Mouse (Mus musculus): ENCODE measurements around the gene Ggt5. TPM values are rescaled to one million over a fixed set of nuclear protein-coding genes. Genes with fewer than 3 reads are reported as not detected.

Gene Ggt5
- polyA plus RNA-seq, 1 experiment, result 4.9 TPM

DNA sequence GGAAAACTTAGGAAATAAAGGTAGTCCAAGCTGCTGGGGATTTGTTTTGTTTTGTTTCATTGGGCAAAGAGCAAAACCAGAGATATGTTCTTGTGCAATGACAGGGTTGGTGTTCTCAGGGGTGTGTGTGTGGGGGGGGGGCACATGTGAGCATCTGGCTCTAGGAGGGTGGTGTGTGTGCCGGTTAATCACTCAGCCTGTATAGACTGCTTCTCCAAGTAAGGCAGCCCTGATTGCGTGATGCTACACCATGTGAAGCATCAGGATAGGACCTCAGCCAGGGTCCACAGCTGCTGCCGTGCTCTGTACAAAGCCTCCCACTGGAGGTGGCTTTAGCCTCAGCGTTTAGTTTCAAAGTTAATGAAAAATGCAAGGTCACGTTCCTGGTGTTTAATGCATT, 43.9 kb downstream of the Ggt5 start:
- no peak overlapping the region for H3K27ac ChIP-seq (ENCODE audit: insufficient read depth, low read length)
- TF ChIP-seq POLR2A (IDR thresholded peaks at IDR 0.05; ENCODE audit: extremely low read depth, insufficient read depth, low read length), result no peak
- TF ChIP-seq CTCF (IDR thresholded peaks at IDR 0.05; ENCODE audit: extremely low read depth, insufficient read depth, low read length), result no peak
- no peaks in the 10 kb centered on the region for H3K4me1 ChIP-seq (ENCODE audit: control insufficient read depth, insufficient read depth, low read length)
- no peak overlapping the region for H3K4me3 ChIP-seq (ENCODE audit: insufficient read depth, low read length)

DNA sequence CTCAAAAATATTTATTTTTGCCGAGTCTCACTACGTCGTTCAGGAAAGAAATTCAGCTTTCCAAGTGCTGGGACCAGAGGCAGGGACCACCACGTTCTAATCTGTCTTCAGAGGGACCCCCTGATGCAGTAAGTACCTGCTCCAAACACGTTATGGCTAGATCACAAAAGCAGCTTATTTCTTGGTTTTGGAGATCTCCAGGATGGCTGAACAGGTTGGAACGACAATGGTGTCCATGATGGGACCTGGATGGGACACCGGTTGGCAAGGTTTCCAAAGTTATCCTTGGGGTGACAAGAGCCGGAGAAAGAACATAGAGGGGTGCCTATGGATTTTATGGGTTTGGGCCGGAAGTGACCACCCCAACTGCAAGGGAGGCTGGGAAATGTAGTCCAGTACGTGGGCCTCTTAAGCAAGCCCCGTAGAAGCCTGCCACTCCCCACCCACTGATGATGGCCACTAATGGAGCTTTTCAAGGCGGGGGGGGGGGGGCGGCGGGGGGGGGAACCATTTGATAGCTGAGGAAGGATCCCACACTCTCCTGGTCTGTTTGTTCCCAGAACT, 44.5 kb downstream of the Ggt5 start:
- no peak for TF ChIP-seq CTCF (IDR thresholded peaks at IDR 0.05; ENCODE audit: extremely low read depth, insufficient read depth, low read length)
- TF ChIP-seq POLR2A (IDR thresholded peaks at IDR 0.05; ENCODE audit: extremely low read depth, insufficient read depth, low read length), result no peak
- Histone ChIP-seq H3K27ac (ENCODE audit: insufficient read depth, low read length) (no peak overlapping the region), H3K4me1 (ENCODE audit: control insufficient read depth, insufficient read depth, low read length) (no peaks in the 10 kb centered on the region), H3K4me3 (ENCODE audit: insufficient read depth, low read length) (no peak overlapping the region)

DNA sequence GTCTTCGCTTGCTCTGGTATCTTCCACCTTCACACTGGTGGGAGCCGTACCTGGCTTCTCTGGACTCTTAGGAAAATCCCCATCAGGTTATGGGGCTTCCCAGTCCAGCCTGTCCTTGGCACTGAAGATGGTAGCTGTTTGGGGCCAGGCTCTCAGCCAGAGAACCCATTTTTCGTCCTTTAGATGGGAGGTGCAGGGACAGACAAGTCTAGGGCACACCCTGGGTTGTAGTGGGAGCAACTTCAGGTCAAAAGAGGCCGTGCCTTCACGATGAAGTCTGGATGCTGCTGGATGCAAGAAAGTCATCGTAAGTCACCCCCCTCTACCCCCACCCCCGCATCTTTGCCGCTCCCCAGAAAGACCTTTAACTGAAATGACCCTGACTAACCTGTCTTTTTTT, 45.5 kb downstream of the Ggt5 start:
- no peak overlapping the region for H3K27ac ChIP-seq (ENCODE audit: insufficient read depth, low read length)
- TF ChIP-seq POLR2A (IDR thresholded peaks at IDR 0.05; ENCODE audit: extremely low read depth, insufficient read depth, low read length) (no peak), CTCF (IDR thresholded peaks at IDR 0.05; ENCODE audit: extremely low read depth, insufficient read depth, low read length) (no peak)
- no peaks in the 10 kb centered on the region for H3K4me1 ChIP-seq (ENCODE audit: control insufficient read depth, insufficient read depth, low read length)
- H3K4me3 ChIP-seq (ENCODE audit: insufficient read depth, low read length), result no peak overlapping the region

DNA sequence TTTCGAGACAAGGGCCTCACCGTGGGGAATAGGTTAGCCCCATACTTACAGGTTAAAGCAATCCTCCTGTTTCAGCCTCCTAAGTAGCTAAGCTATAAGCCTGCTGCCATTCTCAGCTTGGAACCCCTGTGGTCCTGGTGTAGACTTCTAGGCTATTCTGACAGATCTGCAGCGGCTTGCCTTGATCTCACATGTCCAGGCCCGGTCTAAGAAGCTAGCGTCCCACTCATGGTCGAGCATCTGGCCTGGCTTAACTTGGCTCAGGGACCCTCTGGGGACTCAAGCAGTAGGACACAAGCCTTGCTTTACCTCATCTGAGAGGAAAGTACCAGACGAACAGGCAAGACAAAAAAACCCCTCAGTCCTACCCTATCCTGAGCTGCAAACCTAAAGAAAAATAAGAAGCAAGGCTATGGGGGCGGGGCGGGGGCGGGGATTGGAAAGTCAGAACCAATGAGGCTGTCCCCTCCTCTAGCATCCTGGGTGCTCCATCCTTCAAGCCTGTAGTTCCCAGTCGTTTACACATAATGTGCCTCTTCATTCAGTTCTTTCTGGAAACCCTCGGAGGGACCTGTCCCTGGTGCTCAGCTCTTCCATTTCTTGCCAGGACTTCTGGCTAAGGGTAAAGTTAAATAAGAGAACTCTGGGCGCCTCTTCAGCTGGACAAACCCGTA, 46.0 kb downstream of the Ggt5 start:
- H3K4me3 ChIP-seq (ENCODE audit: insufficient read depth, low read length), result no peak overlapping the region
- no peaks in the 10 kb centered on the region for H3K4me1 ChIP-seq (ENCODE audit: control insufficient read depth, insufficient read depth, low read length)
- TF ChIP-seq CTCF (IDR thresholded peaks at IDR 0.05; ENCODE audit: extremely low read depth, insufficient read depth, low read length), result no peak
- TF ChIP-seq POLR2A (IDR thresholded peaks at IDR 0.05; ENCODE audit: extremely low read depth, insufficient read depth, low read length), result no peak
- H3K27ac ChIP-seq (ENCODE audit: insufficient read depth, low read length), result no peak overlapping the region

DNA sequence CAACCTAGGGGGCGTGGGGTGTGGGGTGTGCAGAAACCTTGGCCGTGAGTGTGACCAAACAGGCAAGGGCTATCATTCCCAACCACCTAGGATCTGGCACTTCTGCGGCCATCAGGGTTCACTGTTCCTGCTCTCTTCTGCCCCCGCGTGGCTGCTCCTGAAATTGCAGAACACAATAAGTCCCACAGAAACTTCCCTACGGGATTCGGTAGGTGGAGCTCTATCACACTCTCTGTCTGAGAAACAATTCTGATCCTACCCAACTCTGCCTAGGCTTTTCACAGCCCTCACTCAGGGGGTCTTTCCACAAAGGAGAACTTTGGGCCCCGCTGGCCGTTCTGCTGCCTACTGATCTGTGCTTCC, 46.5 kb downstream of the Ggt5 start:
- TF ChIP-seq CTCF (IDR thresholded peaks at IDR 0.05; ENCODE audit: extremely low read depth, insufficient read depth, low read length), result peak; percentile 99
- TF ChIP-seq POLR2A (IDR thresholded peaks at IDR 0.05; ENCODE audit: extremely low read depth, insufficient read depth, low read length), result no peak
- H3K27ac ChIP-seq (ENCODE audit: insufficient read depth, low read length), result no peak overlapping the region
- no peaks in the 10 kb centered on the region for H3K4me1 ChIP-seq (ENCODE audit: control insufficient read depth, insufficient read depth, low read length)
- no peak overlapping the region for H3K4me3 ChIP-seq (ENCODE audit: insufficient read depth, low read length)

DNA sequence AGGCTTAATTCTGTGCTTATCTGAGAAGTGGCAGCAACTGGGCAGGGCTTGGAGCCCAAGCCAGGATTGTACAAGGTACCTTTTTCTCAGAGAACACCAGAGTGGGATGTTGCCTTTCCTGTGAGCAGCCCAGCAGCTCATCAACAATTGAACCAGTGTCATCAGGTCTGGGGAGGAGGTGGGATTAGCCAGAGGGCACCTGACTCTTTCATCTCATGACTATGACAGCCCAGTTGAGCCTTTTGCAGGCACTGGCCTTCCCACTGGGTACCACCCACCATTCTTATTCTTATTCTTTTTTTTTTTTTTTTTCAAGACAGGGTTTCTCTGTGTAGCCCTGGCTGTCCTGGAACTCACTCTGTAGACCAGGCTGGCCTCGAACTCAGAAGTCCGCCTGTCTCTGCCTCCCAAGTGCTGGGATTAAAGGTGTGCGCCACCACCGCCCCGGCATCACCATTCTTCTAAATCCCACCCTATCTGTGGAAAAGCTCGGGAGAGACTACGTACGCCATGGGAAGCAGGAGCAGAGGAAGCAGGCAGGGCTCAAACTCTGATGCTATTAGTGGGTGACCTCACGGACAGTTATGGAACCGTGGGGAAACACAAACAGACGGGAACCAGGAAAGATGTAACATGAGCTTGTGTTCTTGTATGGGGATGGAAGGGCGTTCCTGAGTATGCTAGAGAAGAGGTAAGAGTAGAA, 47.1 kb downstream of the Ggt5 start:
- no peak overlapping the region for H3K27ac ChIP-seq (ENCODE audit: insufficient read depth, low read length)
- H3K4me3 ChIP-seq (ENCODE audit: insufficient read depth, low read length), result no peak overlapping the region
- no peaks in the 10 kb centered on the region for H3K4me1 ChIP-seq (ENCODE audit: control insufficient read depth, insufficient read depth, low read length)
- TF ChIP-seq POLR2A (IDR thresholded peaks at IDR 0.05; ENCODE audit: extremely low read depth, insufficient read depth, low read length) (no peak), CTCF (IDR thresholded peaks at IDR 0.05; ENCODE audit: extremely low read depth, insufficient read depth, low read length) (no peak)

DNA sequence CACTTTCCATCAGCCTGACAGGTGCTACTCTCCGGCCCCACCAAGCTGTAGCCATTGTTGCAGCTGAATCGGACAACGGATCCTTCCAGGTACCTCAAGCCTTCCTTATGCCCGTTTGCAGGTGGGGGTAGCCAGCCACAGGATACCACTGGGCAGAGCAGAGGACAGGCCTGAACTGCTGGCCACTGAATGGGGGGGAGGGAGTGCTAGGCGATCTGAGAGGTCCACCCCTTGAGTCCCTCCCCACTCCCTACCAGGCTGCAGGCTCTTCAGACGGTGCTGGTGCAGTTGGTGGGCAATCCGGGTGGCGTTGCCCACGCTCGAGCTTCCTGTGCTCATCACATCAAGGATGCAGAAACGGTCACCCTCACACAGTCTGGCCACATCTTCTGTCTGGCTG, 48.6 kb downstream of the Ggt5 start:
- Histone ChIP-seq H3K27ac (ENCODE audit: insufficient read depth, low read length) (no peak overlapping the region), H3K4me1 (ENCODE audit: control insufficient read depth, insufficient read depth, low read length) (no peaks in the 10 kb centered on the region), H3K4me3 (ENCODE audit: insufficient read depth, low read length) (no peak overlapping the region)
- TF ChIP-seq POLR2A (IDR thresholded peaks at IDR 0.05; ENCODE audit: extremely low read depth, insufficient read depth, low read length), result no peak
- TF ChIP-seq CTCF (IDR thresholded peaks at IDR 0.05; ENCODE audit: extremely low read depth, insufficient read depth, low read length), result no peak

DNA sequence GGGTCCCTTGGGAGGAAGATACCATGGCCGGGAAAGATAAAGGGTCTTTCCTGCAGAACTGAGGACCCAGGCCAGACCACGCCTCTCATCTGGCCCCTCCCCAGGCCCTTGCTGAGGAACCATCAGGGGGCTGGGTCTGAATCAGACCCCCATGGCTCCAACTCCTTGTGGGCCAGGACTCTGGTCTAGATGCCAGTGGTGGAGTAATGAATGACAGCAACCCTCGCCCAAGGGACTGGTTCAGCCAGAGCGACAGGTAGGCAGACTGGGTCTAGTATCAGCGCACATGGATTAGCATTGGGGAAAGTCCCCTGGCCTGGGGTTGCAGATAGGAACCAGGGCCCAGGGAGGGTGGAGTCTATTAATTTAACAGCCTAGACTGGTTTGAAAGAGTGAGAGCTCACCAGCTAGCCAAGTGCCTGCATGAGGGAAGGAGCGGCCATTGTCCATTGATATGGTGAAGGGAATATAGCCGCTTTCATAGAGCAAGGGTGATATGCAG, 52.6 kb downstream of the Ggt5 start:
- TF ChIP-seq POLR2A (IDR thresholded peaks at IDR 0.05; ENCODE audit: extremely low read depth, insufficient read depth, low read length) (no peak), CTCF (IDR thresholded peaks at IDR 0.05; ENCODE audit: extremely low read depth, insufficient read depth, low read length) (no peak)
- H3K4me1 ChIP-seq (ENCODE audit: control insufficient read depth, insufficient read depth, low read length), result no peaks in the 10 kb centered on the region; the same call in 1 of the 2 replicates
- H3K27ac ChIP-seq (ENCODE audit: insufficient read depth, low read length), result no peak overlapping the region
- no peak overlapping the region for H3K4me3 ChIP-seq (ENCODE audit: insufficient read depth, low read length)

DNA sequence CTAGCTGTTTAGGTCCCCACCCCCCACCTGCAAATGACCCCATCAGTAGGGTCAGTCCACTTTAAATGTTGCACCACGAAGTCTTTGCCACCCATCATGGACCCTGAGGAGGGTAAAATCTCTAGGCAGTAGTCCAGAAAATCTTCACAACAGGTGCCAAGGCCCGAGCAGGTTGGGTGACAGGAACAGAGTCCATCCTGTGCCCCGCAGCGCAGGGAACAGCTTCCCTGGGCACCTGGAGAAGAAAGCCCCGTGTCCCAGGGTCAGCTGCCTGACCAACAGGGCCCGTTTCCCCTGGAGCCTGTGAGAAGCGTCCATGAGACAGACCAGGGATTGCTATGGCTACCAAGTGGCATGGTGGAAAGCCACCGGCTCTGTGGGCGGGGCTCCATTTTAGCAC, 53.3 kb downstream of the Ggt5 start:
- H3K4me1 ChIP-seq (ENCODE audit: control insufficient read depth, insufficient read depth, low read length), result peaks cover under 1% of the 10 kb centered on the region; the same call in 1 of the 2 replicates
- no peak overlapping the region for H3K27ac ChIP-seq (ENCODE audit: insufficient read depth, low read length)
- no peak for TF ChIP-seq POLR2A (IDR thresholded peaks at IDR 0.05; ENCODE audit: extremely low read depth, insufficient read depth, low read length)
- TF ChIP-seq CTCF (IDR thresholded peaks at IDR 0.05; ENCODE audit: extremely low read depth, insufficient read depth, low read length), result no peak
- no peak overlapping the region for H3K4me3 ChIP-seq (ENCODE audit: insufficient read depth, low read length)

Data from cortical plate, adult 2 months (tissue).